Mouse (Mus musculus): ENCODE data around the gene Fscb. TPM values are rescaled to one million over a fixed set of nuclear protein-coding genes. Genes with fewer than 3 reads are reported as not detected.

Fscb gene
- not detected in 2 replicates for polyA plus RNA-seq (2014; fragmentation: Nextera tagmentation; extraction: Ambion mirVana)

GRCm38 (mm10) chr12:64474590-64474989 is at the start of gene Fscb:
Fscb (minus strand) TSS chr12:64474690.
- no peak within 1 kb of the TSS for H3K4me2 ChIP-seq (ENCODE audit: low read depth, low read length, severe bottlenecking)
- WGBS: 76% methylated on average over 1 of the region's 1 CpGs
- no peak for DNase-seq (ENCODE audit: low spot score)
- H3K4me1 ChIP-seq (replicated peaks; ENCODE audit: control insufficient read depth, insufficient read depth, low read length): no peaks in the 10 kb centered on the region
- no peaks in the 10 kb centered on the region for H3K36me3 ChIP-seq (ENCODE audit: control insufficient read depth, insufficient read depth, low read length)
- H3K9me3 ChIP-seq (ENCODE audit: control insufficient read depth, low read length): no peaks in the 10 kb centered on the region
- no peak within 1 kb of the TSS for H3K27ac ChIP-seq (ENCODE audit: low read depth, low read length)
- H3K9ac ChIP-seq (ENCODE audit: low read length): no peak within 1 kb of the TSS
- no peaks in the 10 kb centered on the region for H3K27me3 ChIP-seq (ENCODE audit: control insufficient read depth, insufficient read depth, low read length)
- H3K4me3 ChIP-seq (ENCODE audit: low read depth, low read length): no peak within 1 kb of the TSS
- ATAC-seq (replicated peaks; ENCODE audit: low FRiP score): no peak

GRCm38 (mm10) chr12:64516775-64517174 is 42.3 kb upstream of the Fscb start:
- Histone ChIP-seq H3K9me3 (ENCODE audit: control insufficient read depth, low read length) (no peaks in the 10 kb centered on the region), H3K4me2 (ENCODE audit: low read depth, low read length, severe bottlenecking) (no peak overlapping the region), H3K4me1 (replicated peaks; ENCODE audit: control insufficient read depth, insufficient read depth, low read length) (no peaks in the 10 kb centered on the region), H3K36me3 (ENCODE audit: control insufficient read depth, insufficient read depth, low read length) (no peaks in the 10 kb centered on the region), H3K4me3 (ENCODE audit: low read depth, low read length) (no peak overlapping the region), H3K9ac (ENCODE audit: low read length) (no peak overlapping the region), H3K27me3 (ENCODE audit: control insufficient read depth, insufficient read depth, low read length) (no peaks in the 10 kb centered on the region), H3K27ac (ENCODE audit: low read depth, low read length) (no peak overlapping the region)
- DNase-seq (ENCODE audit: low spot score): no peak
- WGBS: 78% methylated on average over 2 of the region's 2 CpGs
- no peak for ATAC-seq (replicated peaks; ENCODE audit: low FRiP score)

- H3K27me3 ChIP-seq (ENCODE audit: control insufficient read depth, insufficient read depth, low read length): no peaks in the 10 kb centered on the region
- no peak for DNase-seq (ENCODE audit: low spot score)
- no peaks in the 10 kb centered on the region for H3K4me1 ChIP-seq (replicated peaks; ENCODE audit: control insufficient read depth, insufficient read depth, low read length)
- no peak for ATAC-seq (replicated peaks; ENCODE audit: low FRiP score)
- H3K4me3 ChIP-seq (ENCODE audit: low read depth, low read length): no peak overlapping the region
- WGBS: 85% methylated on average over 1 of the region's 1 CpGs
- no peak overlapping the region for H3K4me2 ChIP-seq (ENCODE audit: low read depth, low read length, severe bottlenecking)
- no peak overlapping the region for H3K27ac ChIP-seq (ENCODE audit: low read depth, low read length)
- no peaks in the 10 kb centered on the region for H3K9me3 ChIP-seq (ENCODE audit: control insufficient read depth, low read length)
- H3K36me3 ChIP-seq (ENCODE audit: control insufficient read depth, insufficient read depth, low read length): no peaks in the 10 kb centered on the region
- H3K9ac ChIP-seq (ENCODE audit: low read length): no peak overlapping the region
These were observed 38.9 kb upstream of the Fscb start for GRCm38 (mm10) chr12:64513439-64513838.

- Histone ChIP-seq H3K4me1 (replicated peaks; ENCODE audit: control insufficient read depth, insufficient read depth, low read length) (no peaks in the 10 kb centered on the region), H3K9ac (ENCODE audit: low read length) (no peak overlapping the region), H3K9me3 (ENCODE audit: control insufficient read depth, low read length) (no peaks in the 10 kb centered on the region), H3K27me3 (ENCODE audit: control insufficient read depth, insufficient read depth, low read length) (no peaks in the 10 kb centered on the region), H3K36me3 (ENCODE audit: control insufficient read depth, insufficient read depth, low read length) (no peaks in the 10 kb centered on the region), H3K4me2 (ENCODE audit: low read depth, low read length, severe bottlenecking) (no peak overlapping the region), H3K27ac (ENCODE audit: low read depth, low read length) (no peak overlapping the region), H3K4me3 (ENCODE audit: low read depth, low read length) (no peak overlapping the region)
- DNase-seq (ENCODE audit: low spot score): no peak
- no peak for ATAC-seq (replicated peaks; ENCODE audit: low FRiP score)
- 86% methylated on average over 5 of the region's 5 CpGs for WGBS
These were observed 23.2 kb upstream of the Fscb start for GRCm38 (mm10) chr12:64497706-64498105.

GRCm38 (mm10) chr12:64473615-64474014 is 875 bp downstream of the Fscb start:
- H3K27me3 ChIP-seq (ENCODE audit: control insufficient read depth, insufficient read depth, low read length): no peaks in the 10 kb centered on the region
- no peak overlapping the region for H3K27ac ChIP-seq (ENCODE audit: low read depth, low read length)
- no peak overlapping the region for H3K4me3 ChIP-seq (ENCODE audit: low read depth, low read length)
- no peak for ATAC-seq (replicated peaks; ENCODE audit: low FRiP score)
- H3K4me2 ChIP-seq (ENCODE audit: low read depth, low read length, severe bottlenecking): no peak overlapping the region
- no peaks in the 10 kb centered on the region for H3K36me3 ChIP-seq (ENCODE audit: control insufficient read depth, insufficient read depth, low read length)
- H3K9me3 ChIP-seq (ENCODE audit: control insufficient read depth, low read length): no peaks in the 10 kb centered on the region
- no peak overlapping the region for H3K9ac ChIP-seq (ENCODE audit: low read length)
- H3K4me1 ChIP-seq (replicated peaks; ENCODE audit: control insufficient read depth, insufficient read depth, low read length): no peaks in the 10 kb centered on the region
- WGBS: 84% methylated on average over 1 of the region's 1 CpGs
- DNase-seq (ENCODE audit: low spot score): no peak

GRCm38 (mm10) chr12:64473136-64473535 is 1.4 kb downstream of the Fscb start:
- DNase-seq (ENCODE audit: low spot score) (no peak), ATAC-seq (replicated peaks; ENCODE audit: low FRiP score) (no peak)
- Histone ChIP-seq H3K4me2 (ENCODE audit: low read depth, low read length, severe bottlenecking) (no peak overlapping the region), H3K27me3 (ENCODE audit: control insufficient read depth, insufficient read depth, low read length) (no peaks in the 10 kb centered on the region), H3K9me3 (ENCODE audit: control insufficient read depth, low read length) (no peaks in the 10 kb centered on the region), H3K27ac (ENCODE audit: low read depth, low read length) (no peak overlapping the region), H3K36me3 (ENCODE audit: control insufficient read depth, insufficient read depth, low read length) (no peaks in the 10 kb centered on the region), H3K9ac (ENCODE audit: low read length) (no peak overlapping the region), H3K4me3 (ENCODE audit: low read depth, low read length) (no peak overlapping the region), H3K4me1 (replicated peaks; ENCODE audit: control insufficient read depth, insufficient read depth, low read length) (no peaks in the 10 kb centered on the region)
- whole genome bisulfite sequencing: 85% methylated on average over 1 of the region's 1 CpGs

- Histone ChIP-seq H3K4me1 (replicated peaks; ENCODE audit: control insufficient read depth, insufficient read depth, low read length) (no peaks in the 10 kb centered on the region), H3K27ac (ENCODE audit: low read depth, low read length) (no peak overlapping the region), H3K9me3 (ENCODE audit: control insufficient read depth, low read length) (no peaks in the 10 kb centered on the region), H3K27me3 (ENCODE audit: control insufficient read depth, insufficient read depth, low read length) (no peaks in the 10 kb centered on the region), H3K9ac (ENCODE audit: low read length) (no peak overlapping the region), H3K4me3 (ENCODE audit: low read depth, low read length) (no peak overlapping the region), H3K4me2 (ENCODE audit: low read depth, low read length, severe bottlenecking) (no peak overlapping the region), H3K36me3 (ENCODE audit: control insufficient read depth, insufficient read depth, low read length) (no peaks in the 10 kb centered on the region)
- DNase-seq (ENCODE audit: low spot score) (no peak), ATAC-seq (replicated peaks; ENCODE audit: low FRiP score) (no peak)
These were observed 19.3 kb downstream of the Fscb start for GRCm38 (mm10) chr12:64455228-64455627.

GRCm38 (mm10) chr12:64449911-64450310 is 24.6 kb downstream of the Fscb start:
- H3K9ac ChIP-seq (ENCODE audit: low read length): no peak overlapping the region
- no peaks in the 10 kb centered on the region for H3K36me3 ChIP-seq (ENCODE audit: control insufficient read depth, insufficient read depth, low read length)
- H3K4me2 ChIP-seq (ENCODE audit: low read depth, low read length, severe bottlenecking): no peak overlapping the region
- 86% methylated on average over 9 of the region's 9 CpGs for WGBS
- no peaks in the 10 kb centered on the region for H3K4me1 ChIP-seq (replicated peaks; ENCODE audit: control insufficient read depth, insufficient read depth, low read length)
- no peaks in the 10 kb centered on the region for H3K9me3 ChIP-seq (ENCODE audit: control insufficient read depth, low read length)
- no peak for ATAC-seq (replicated peaks; ENCODE audit: low FRiP score)
- no peak for DNase-seq (ENCODE audit: low spot score)
- H3K27me3 ChIP-seq (ENCODE audit: control insufficient read depth, insufficient read depth, low read length): no peaks in the 10 kb centered on the region
- no peak overlapping the region for H3K4me3 ChIP-seq (ENCODE audit: low read depth, low read length)
- no peak overlapping the region for H3K27ac ChIP-seq (ENCODE audit: low read depth, low read length)

- Histone ChIP-seq H3K4me3 (ENCODE audit: low read depth, low read length) (no peak overlapping the region), H3K4me1 (replicated peaks; ENCODE audit: control insufficient read depth, insufficient read depth, low read length) (no peaks in the 10 kb centered on the region), H3K9ac (ENCODE audit: low read length) (no peak overlapping the region), H3K27ac (ENCODE audit: low read depth, low read length) (no peak overlapping the region), H3K4me2 (ENCODE audit: low read depth, low read length, severe bottlenecking) (no peak overlapping the region), H3K9me3 (ENCODE audit: control insufficient read depth, low read length) (no peaks in the 10 kb centered on the region), H3K27me3 (ENCODE audit: control insufficient read depth, insufficient read depth, low read length) (no peaks in the 10 kb centered on the region), H3K36me3 (ENCODE audit: control insufficient read depth, insufficient read depth, low read length) (no peaks in the 10 kb centered on the region)
- WGBS: 63% methylated on average over 2 of the region's 2 CpGs
- ATAC-seq (replicated peaks; ENCODE audit: low FRiP score): no peak
- DNase-seq (ENCODE audit: low spot score): no peak
These were observed 37.8 kb downstream of the Fscb start for GRCm38 (mm10) chr12:64436675-64437074.
